In the genomic region with DNA sequence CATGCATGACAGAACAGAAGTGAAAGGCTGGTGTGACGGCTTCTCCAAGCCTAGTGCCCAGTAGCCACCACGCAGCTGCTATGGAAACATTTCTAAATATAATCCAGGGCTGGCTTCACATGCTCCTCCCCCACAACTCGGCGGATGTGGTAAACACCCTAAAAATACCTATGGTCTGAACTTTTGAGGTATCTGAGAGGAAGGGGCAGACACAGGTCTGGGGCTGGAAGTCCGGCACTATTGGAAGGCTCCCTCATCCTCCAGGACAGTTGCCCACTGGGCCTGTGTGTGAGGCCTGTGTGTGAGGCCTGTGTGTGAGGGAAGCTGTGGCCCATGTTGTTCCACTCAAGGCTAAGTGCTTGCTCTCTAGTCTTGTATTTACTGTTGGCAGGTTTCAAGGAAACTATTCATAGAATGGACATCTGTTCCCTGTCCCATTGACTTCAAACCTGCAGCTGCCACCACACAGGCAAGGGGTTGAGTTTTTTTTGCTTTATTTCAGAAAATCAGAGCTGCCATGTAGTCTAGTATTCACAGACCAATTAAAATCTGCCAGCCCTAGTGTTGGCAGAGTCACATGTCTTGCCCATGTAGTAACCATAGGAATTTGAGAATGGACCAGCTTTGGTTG, we compare ENCODE assay signal across 8 mouse cellular contexts. TPM values are rescaled to one million over a fixed set of nuclear protein-coding genes. Genes with fewer than 3 reads are reported as not detected.
DNase-seq lines count a peak whose midpoint lies in the region; ATAC-seq and TF ChIP-seq lines count a peak whose summit lies in the region.

No protein-coding gene starts in this region.

- no peaks in the 10 kb centered on the region for H3K27me3 ChIP-seq in hindbrain, embryonic 14.5 days (ENCODE audit: control insufficient read depth, insufficient read depth, low read length)
- no peaks in the 10 kb centered on the region for H3K27me3 ChIP-seq in stomach, embryonic 16.5 days (ENCODE audit: control insufficient read depth, insufficient read depth, low read length)

- H3K36me3 ChIP-seq in hindbrain, embryonic 14.5 days (replicated peaks; ENCODE audit: control insufficient read depth, insufficient read depth), result peaks cover 21% of the 10 kb centered on the region
- H3K36me3 ChIP-seq in stomach, embryonic 16.5 days (ENCODE audit: control insufficient read depth, insufficient read depth, low read length), result peaks cover 14% of the 10 kb centered on the region

- 72% methylated on average over 5 of the region's 5 CpGs for WGBS in hindbrain, embryonic 14.5 days
- WGBS in stomach, embryonic 16.5 days, result 48% methylated on average over 5 of the region's 5 CpGs

- peak; percentile 54 for DNase-seq in right cerebral cortex, adult 18-20 months
- DNase-seq in right cerebral cortex, postnatal 4 days, result no peak
- peak; percentile 83 for DNase-seq in gastrocnemius, adult 2 months
- no peak for DNase-seq in hindbrain, embryonic 14.5 days (ENCODE audit: low spot score)
- DNase-seq in lung, postnatal 36 days, result peak; percentile 79

- H3K27ac ChIP-seq in gastrocnemius, adult 2 months, result peak overlapping the region; percentile 95
- H3K27ac ChIP-seq in hindbrain, embryonic 14.5 days, result 0 out of 2 replicates have a peak overlapping the region, but pooled peaks have one; percentile 20
- H3K27ac ChIP-seq in stomach, embryonic 16.5 days (ENCODE audit: low read length), result peak overlapping the region; percentile 71; the same call in 1 of the 2 replicates

- TF ChIP-seq CTCF in gastrocnemius, adult 2 months (IDR thresholded peaks at IDR 0.05), result no peak

- ATAC-seq in hindbrain, embryonic 14.5 days (ENCODE audit: low FRiP score), result peak; percentile 33; the same call in 1 of the 2 replicates
- ATAC-seq in stomach, embryonic 16.5 days (ENCODE audit: insufficient read depth, low FRiP score), result peak; percentile 73; the same call in 1 of the 2 replicates
- no peak for ATAC-seq in erythroblast, adult 5-6 weeks (replicated peaks; ENCODE audit: low FRiP score, poor library complexity, severe bottlenecking)
- no peak for ATAC-seq in erythroid progenitor cell, adult 5-6 weeks (replicated peaks; ENCODE audit: low FRiP score, poor library complexity, severe bottlenecking)

- no peak overlapping the region for H3K4me2 ChIP-seq in hindbrain, embryonic 14.5 days (replicated peaks)
- H3K4me2 ChIP-seq in stomach, embryonic 16.5 days (ENCODE audit: low read depth, low read length), result no peak overlapping the region

- H3K4me3 ChIP-seq in gastrocnemius, adult 2 months, result peak overlapping the region; percentile 53
- H3K4me3 ChIP-seq in hindbrain, embryonic 14.5 days (replicated peaks; ENCODE audit: low read length), result no peak overlapping the region
- H3K4me3 ChIP-seq in stomach, embryonic 16.5 days (replicated peaks; ENCODE audit: low read length), result no peak overlapping the region

- no peaks in the 10 kb centered on the region for H3K9me3 ChIP-seq in hindbrain, embryonic 14.5 days (ENCODE audit: control insufficient read depth, low read length)
- no peaks in the 10 kb centered on the region for H3K9me3 ChIP-seq in stomach, embryonic 16.5 days (replicated peaks; ENCODE audit: control insufficient read depth, low read length)

- peaks cover 21% of the 10 kb centered on the region for H3K4me1 ChIP-seq in hindbrain, embryonic 14.5 days (replicated peaks; ENCODE audit: control insufficient read depth, insufficient read depth, low read length)
- peaks cover 24% of the 10 kb centered on the region for H3K4me1 ChIP-seq in stomach, embryonic 16.5 days (ENCODE audit: control insufficient read depth, insufficient read depth, low read length)

- H3K9ac ChIP-seq in hindbrain, embryonic 14.5 days, result no peak overlapping the region
- no peak overlapping the region for H3K9ac ChIP-seq in stomach, embryonic 16.5 days (ENCODE audit: low read length)

- intact Hi-C loops in gastrocnemius, adult 2 months (cut with DNase I), result loop anchor here (2.0 kb wide), 1 partner anchor 22 kb away; no protein-coding TSS in a partner anchor

RNA-seq across cellular contexts. Expression of gene Sept11, which starts 43.8 kb away (rescaled TPM):
- total RNA-seq in gastrocnemius, adult 2 months (2021), result 10 to 100 TPM; 85.1 to 87.6 TPM
- polyA plus RNA-seq in hindbrain, embryonic 14.5 days (2014; fragmentation: Nextera tagmentation; extraction: Ambion mirVana), result 155 and 163 TPM in 2 replicates
- 134 and 146 TPM in 2 replicates for polyA plus RNA-seq in stomach, embryonic 16.5 days (2015; fragmentation: Nextera tagmentation; extraction: Ambion mirVana)
- 12.7 and 13.0 TPM in 2 replicates for total RNA-seq in erythroblast, adult 5-6 weeks (2015; ENCODE audit: low replicate concordance)
- 6.1 and 15.5 TPM in 2 replicates for total RNA-seq in erythroblast, adult 5-6 weeks (2017; ENCODE audit: low replicate concordance)
- total RNA-seq in erythroid progenitor cell, adult 5-6 weeks (2015; ENCODE audit: low replicate concordance), result 14.7 and 22.3 TPM in 2 replicates
- 5.4 and 9.0 TPM in 2 replicates for total RNA-seq in erythroid progenitor cell, adult 5-6 weeks (2017; ENCODE audit: low replicate concordance)

Comparison
In these comparisons a context has a peak if more than half of its experiments do, and no peak if none do; other contexts are left out.
1. DNase-seq: peak in right cerebral cortex, adult 18-20 months (single experiment), gastrocnemius, adult 2 months (single experiment) and lung, postnatal 36 days (single experiment); none in right cerebral cortex, postnatal 4 days (single experiment) and hindbrain, embryonic 14.5 days (single experiment).
2. H3K27ac ChIP-seq: peak in every context shown above with its lines; median percentile 95 in gastrocnemius, adult 2 months; 71 in stomach, embryonic 16.5 days; 20 in hindbrain, embryonic 14.5 days.
3. ATAC-seq: peak in hindbrain, embryonic 14.5 days (single experiment) and stomach, embryonic 16.5 days (single experiment); none in erythroblast, adult 5-6 weeks (single experiment) and erythroid progenitor cell, adult 5-6 weeks (single experiment).